Mouse (Mus musculus): Measurements from ENCODE around the gene Bend3. TPM values are rescaled to one million over a fixed set of nuclear protein-coding genes. Genes with fewer than 3 reads are reported as not detected.

Bend3 gene
- total and polyA plus RNA-seq, 2 experiments = 1.3 to 2.1 TPM

- H3K9ac ChIP-seq (ENCODE audit: low read depth, low read length) = no peak overlapping the region
- no peak overlapping the region for H3K4me3 ChIP-seq (ENCODE audit: insufficient read depth, low read depth, low read length)
- no peaks in the 10 kb centered on the region for H3K36me3 ChIP-seq (ENCODE audit: control insufficient read depth, insufficient read depth, low read length)
- TF ChIP-seq POLR2A (IDR thresholded peaks at IDR 0.05; ENCODE audit: extremely low read depth, insufficient read depth, low read length) (no peak), CTCF (IDR thresholded peaks at IDR 0.05; ENCODE audit: low read depth, low read length) (no peak)
- H3K79me2 ChIP-seq (ENCODE audit: control insufficient read depth, insufficient read depth, low read length) = peaks cover 7% of the 10 kb centered on the region; the same call in 1 of the 2 replicates
- no peak for DNase-seq (ENCODE audit: extremely low read depth, low read depth, low spot score)
- H3K4me1 ChIP-seq (ENCODE audit: control insufficient read depth, insufficient read depth, low read length) = peaks cover 28% of the 10 kb centered on the region
- 83% methylated on average over 7 of the region's 7 CpGs for WGBS
- H3K27me3 ChIP-seq (ENCODE audit: control insufficient read depth, insufficient read depth, low read length) = no peaks in the 10 kb centered on the region
- no peak overlapping the region for H3K27ac ChIP-seq (replicated peaks; ENCODE audit: insufficient read depth, low read depth, low read length)
These were observed 10.5 kb downstream of the Bend3 start for GRCm38 (mm10) chr10:43489139-43489538.

- no peak overlapping the region for H3K4me3 ChIP-seq (ENCODE audit: insufficient read depth, low read depth, low read length)
- no peaks in the 10 kb centered on the region for H3K36me3 ChIP-seq (ENCODE audit: control insufficient read depth, insufficient read depth, low read length)
- H3K27ac ChIP-seq (replicated peaks; ENCODE audit: insufficient read depth, low read depth, low read length) = peak overlapping the region; percentile 75
- peak; percentile 40 for DNase-seq (ENCODE audit: extremely low read depth, low read depth, low spot score)
- WGBS = 24% methylated on average over 6 of the region's 6 CpGs
- no peak overlapping the region for H3K9ac ChIP-seq (ENCODE audit: low read depth, low read length)
- H3K4me1 ChIP-seq (ENCODE audit: control insufficient read depth, insufficient read depth, low read length) = peaks cover 28% of the 10 kb centered on the region
- no peak for TF ChIP-seq CTCF (IDR thresholded peaks at IDR 0.05; ENCODE audit: low read depth, low read length)
- TF ChIP-seq POLR2A (IDR thresholded peaks at IDR 0.05; ENCODE audit: extremely low read depth, insufficient read depth, low read length) = no peak
- H3K27me3 ChIP-seq (ENCODE audit: control insufficient read depth, insufficient read depth, low read length) = no peaks in the 10 kb centered on the region
- H3K79me2 ChIP-seq (ENCODE audit: control insufficient read depth, insufficient read depth, low read length) = peaks cover 4% of the 10 kb centered on the region; the same call in 1 of the 2 replicates
These were observed 10.9 kb downstream of the Bend3 start for GRCm38 (mm10) chr10:43489550-43489949.

- Histone ChIP-seq H3K9ac (ENCODE audit: low read depth, low read length) (no peak overlapping the region), H3K79me2 (ENCODE audit: control insufficient read depth, insufficient read depth, low read length) (peaks cover 4% of the 10 kb centered on the region; the same call in 1 of the 2 replicates), H3K27ac (replicated peaks; ENCODE audit: insufficient read depth, low read depth, low read length) (peak overlapping the region; percentile 75), H3K4me3 (ENCODE audit: insufficient read depth, low read depth, low read length) (no peak overlapping the region), H3K4me1 (ENCODE audit: control insufficient read depth, insufficient read depth, low read length) (peaks cover 28% of the 10 kb centered on the region), H3K27me3 (ENCODE audit: control insufficient read depth, insufficient read depth, low read length) (no peaks in the 10 kb centered on the region), H3K36me3 (ENCODE audit: control insufficient read depth, insufficient read depth, low read length) (no peaks in the 10 kb centered on the region)
- no peak for TF ChIP-seq CTCF (IDR thresholded peaks at IDR 0.05; ENCODE audit: low read depth, low read length)
- no peak for TF ChIP-seq POLR2A (IDR thresholded peaks at IDR 0.05; ENCODE audit: extremely low read depth, insufficient read depth, low read length)
- 69% methylated on average over 8 of the region's 8 CpGs for WGBS
- no peak for DNase-seq (ENCODE audit: extremely low read depth, low read depth, low spot score)
These were observed 11.4 kb downstream of the Bend3 start for GRCm38 (mm10) chr10:43490034-43490433.

GRCm38 (mm10) chr10:43490846-43491245 lies 12.2 kb downstream of the Bend3 start:
- Histone ChIP-seq H3K36me3 (ENCODE audit: control insufficient read depth, insufficient read depth, low read length) (no peaks in the 10 kb centered on the region), H3K27me3 (ENCODE audit: control insufficient read depth, insufficient read depth, low read length) (no peaks in the 10 kb centered on the region), H3K27ac (replicated peaks; ENCODE audit: insufficient read depth, low read depth, low read length) (peak overlapping the region; percentile 75), H3K4me3 (ENCODE audit: insufficient read depth, low read depth, low read length) (no peak overlapping the region), H3K79me2 (ENCODE audit: control insufficient read depth, insufficient read depth, low read length) (peaks cover 4% of the 10 kb centered on the region; the same call in 1 of the 2 replicates), H3K4me1 (ENCODE audit: control insufficient read depth, insufficient read depth, low read length) (peaks cover 25% of the 10 kb centered on the region), H3K9ac (ENCODE audit: low read depth, low read length) (0 out of 2 replicates have a peak overlapping the region, but pooled peaks have one; percentile 3)
- TF ChIP-seq POLR2A (IDR thresholded peaks at IDR 0.05; ENCODE audit: extremely low read depth, insufficient read depth, low read length) (no peak), CTCF (IDR thresholded peaks at IDR 0.05; ENCODE audit: low read depth, low read length) (no peak)
- DNase-seq (ENCODE audit: extremely low read depth, low read depth, low spot score) = peak; percentile 96
- 20% methylated on average over 5 of the region's 5 CpGs for WGBS

GRCm38 (mm10) chr10:43502599-43502998 lies 24.0 kb downstream of the Bend3 start:
- no peaks in the 10 kb centered on the region for H3K36me3 ChIP-seq (ENCODE audit: control insufficient read depth, insufficient read depth, low read length)
- no peak overlapping the region for H3K9ac ChIP-seq (ENCODE audit: low read depth, low read length)
- H3K27ac ChIP-seq (replicated peaks; ENCODE audit: insufficient read depth, low read depth, low read length) = no peak overlapping the region
- no peaks in the 10 kb centered on the region for H3K79me2 ChIP-seq (ENCODE audit: control insufficient read depth, insufficient read depth, low read length)
- TF ChIP-seq CTCF (IDR thresholded peaks at IDR 0.05; ENCODE audit: low read depth, low read length) = no peak
- no peak for TF ChIP-seq POLR2A (IDR thresholded peaks at IDR 0.05; ENCODE audit: extremely low read depth, insufficient read depth, low read length)
- H3K4me1 ChIP-seq (ENCODE audit: control insufficient read depth, insufficient read depth, low read length) = no peaks in the 10 kb centered on the region
- WGBS = 93% methylated on average over 4 of the region's 4 CpGs
- no peak overlapping the region for H3K4me3 ChIP-seq (ENCODE audit: insufficient read depth, low read depth, low read length)
- H3K27me3 ChIP-seq (ENCODE audit: control insufficient read depth, insufficient read depth, low read length) = no peaks in the 10 kb centered on the region
- no peak for DNase-seq (ENCODE audit: extremely low read depth, low read depth, low spot score)

- no peak for DNase-seq (ENCODE audit: extremely low read depth, low read depth, low spot score)
- Histone ChIP-seq H3K79me2 (ENCODE audit: control insufficient read depth, insufficient read depth, low read length) (no peaks in the 10 kb centered on the region), H3K4me1 (ENCODE audit: control insufficient read depth, insufficient read depth, low read length) (0 out of 2 replicates have a peak, but pooled peaks cover under 1% of the 10 kb centered on the region), H3K27me3 (ENCODE audit: control insufficient read depth, insufficient read depth, low read length) (no peaks in the 10 kb centered on the region), H3K4me3 (ENCODE audit: insufficient read depth, low read depth, low read length) (no peak overlapping the region), H3K36me3 (ENCODE audit: control insufficient read depth, insufficient read depth, low read length) (no peaks in the 10 kb centered on the region), H3K27ac (replicated peaks; ENCODE audit: insufficient read depth, low read depth, low read length) (no peak overlapping the region), H3K9ac (ENCODE audit: low read depth, low read length) (no peak overlapping the region)
- TF ChIP-seq CTCF (IDR thresholded peaks at IDR 0.05; ENCODE audit: low read depth, low read length) (no peak), POLR2A (IDR thresholded peaks at IDR 0.05; ENCODE audit: extremely low read depth, insufficient read depth, low read length) (no peak)
- WGBS = 7% methylated on average over 1 of the region's 1 CpGs
These were observed 25.7 kb downstream of the Bend3 start for GRCm38 (mm10) chr10:43504291-43504690.
